In genomic region chr15:78876991-78877809, GRCm38 (mm10) we compare ENCODE assay signal across 8 mouse cellular contexts. TPM values are rescaled to one million over a fixed set of nuclear protein-coding genes. Genes with fewer than 3 reads are reported as not detected.
DNase-seq lines count a peak whose midpoint lies in the region; ATAC-seq lines count a peak whose summit lies in the region.

Gene Gga1 (plus strand): TSS chr15:78877190.

- no peaks in the 10 kb centered on the region for H3K9me3 ChIP-seq in heart, embryonic 13.5 days
- no peaks in the 10 kb centered on the region for H3K9me3 ChIP-seq in liver, embryonic 12.5 days (replicated peaks)
- no peaks in the 10 kb centered on the region for H3K9me3 ChIP-seq in stomach, embryonic 15.5 days

- WGBS in heart, embryonic 13.5 days, result under 1% methylated on average over 84 of the region's 95 CpGs
- under 1% methylated on average over 80 of the region's 95 CpGs for WGBS in liver, embryonic 12.5 days (ENCODE audit: insufficient replicate concordance)
- WGBS in stomach, embryonic 15.5 days, result under 1% methylated on average over 66 of the region's 95 CpGs

- H3K36me3 ChIP-seq in heart, embryonic 13.5 days, result peaks cover 25% of the 10 kb centered on the region
- peaks cover 28% of the 10 kb centered on the region for H3K36me3 ChIP-seq in liver, embryonic 12.5 days
- H3K36me3 ChIP-seq in stomach, embryonic 15.5 days, result peaks cover 18% of the 10 kb centered on the region

- DNase-seq in CD4-positive, CD25-positive, alpha-beta regulatory T cell, adult 2 months (ENCODE audit: low read depth, low spot score), result peak; percentile 97
- peak; percentile 95 for DNase-seq in fat pad, adult 2 months (ENCODE audit: extremely low read depth, low read depth, low spot score)
- peak; percentile 97 for DNase-seq in kidney, postnatal 10 days
- peak; percentile 96 for DNase-seq in natural killer cell, adult 2 months (ENCODE audit: low spot score in 2 of 2)

- peak within 1 kb of the TSS; percentile 69 for H3K4me3 ChIP-seq in brown adipose tissue, adult 24 weeks (ENCODE audit: insufficient read depth, low read depth, low read length)
- H3K4me3 ChIP-seq in heart, embryonic 13.5 days, result peak within 1 kb of the TSS; percentile 71
- H3K4me3 ChIP-seq in liver, embryonic 12.5 days, result peak within 1 kb of the TSS; percentile 92
- peak within 1 kb of the TSS; percentile 81 for H3K4me3 ChIP-seq in stomach, embryonic 15.5 days (replicated peaks)

- H3K27ac ChIP-seq in brown adipose tissue, adult 24 weeks (replicated peaks; ENCODE audit: low read depth, low read length), result peak within 1 kb of the TSS; percentile 99
- peak within 1 kb of the TSS; percentile 99 for H3K27ac ChIP-seq in heart, embryonic 13.5 days (replicated peaks)
- peak within 1 kb of the TSS; percentile 96 for H3K27ac ChIP-seq in liver, embryonic 12.5 days
- H3K27ac ChIP-seq in stomach, embryonic 15.5 days, result peak within 1 kb of the TSS; percentile 99

- peak within 1 kb of the TSS; percentile 78 for H3K4me2 ChIP-seq in heart, embryonic 13.5 days
- H3K4me2 ChIP-seq in liver, embryonic 12.5 days, result peak within 1 kb of the TSS; percentile 96
- peak within 1 kb of the TSS; percentile 71 for H3K4me2 ChIP-seq in stomach, embryonic 15.5 days

- H3K27me3 ChIP-seq in heart, embryonic 13.5 days (replicated peaks), result no peaks in the 10 kb centered on the region
- no peaks in the 10 kb centered on the region for H3K27me3 ChIP-seq in liver, embryonic 12.5 days (replicated peaks)
- H3K27me3 ChIP-seq in stomach, embryonic 15.5 days (replicated peaks), result no peaks in the 10 kb centered on the region

- H3K9ac ChIP-seq in heart, embryonic 13.5 days, result peak within 1 kb of the TSS; percentile 98
- peak within 1 kb of the TSS; percentile 91 for H3K9ac ChIP-seq in liver, embryonic 12.5 days
- peak within 1 kb of the TSS; percentile 84 for H3K9ac ChIP-seq in stomach, embryonic 15.5 days

- peak; percentile 88 for ATAC-seq in heart, embryonic 13.5 days (ENCODE audit: extremely low read depth, insufficient number of reproducible peaks, low FRiP score, low TSS enrichment)
- ATAC-seq in liver, embryonic 12.5 days, result peak; percentile 87
- ATAC-seq in stomach, embryonic 15.5 days (ENCODE audit: insufficient read depth, low FRiP score, low read depth), result peak; percentile 88

- H3K4me1 ChIP-seq in brown adipose tissue, adult 24 weeks (ENCODE audit: control insufficient read depth, insufficient read depth, insufficient read length, low read length), result peaks cover 5% of the 10 kb centered on the region
- H3K4me1 ChIP-seq in heart, embryonic 13.5 days, result peaks cover 48% of the 10 kb centered on the region
- peaks cover 49% of the 10 kb centered on the region for H3K4me1 ChIP-seq in liver, embryonic 12.5 days
- H3K4me1 ChIP-seq in stomach, embryonic 15.5 days, result peaks cover 34% of the 10 kb centered on the region

RNA-seq across cellular contexts. Expression of gene Gga1, which starts in this region (rescaled TPM):
- polyA plus RNA-seq in brown adipose tissue, adult 24 weeks (2012; ENCODE audit: insufficient read depth, insufficient read length, missing spikeins), result 23.7 and 29.1 TPM in 2 replicates
- 44.3 and 46.2 TPM in 2 replicates for polyA plus RNA-seq in heart, embryonic 13.5 days (2015; fragmentation: Nextera tagmentation; extraction: Ambion mirVana)
- polyA plus RNA-seq in liver, embryonic 12.5 days (2016; fragmentation: Nextera tagmentation; extraction: Ambion mirVana), result 32.2 and 33.5 TPM in 2 replicates
- polyA plus RNA-seq in stomach, embryonic 15.5 days (2015; fragmentation: Nextera tagmentation; extraction: Ambion mirVana), result 47.1 TPM in 2 replicates

Comparison
In these comparisons a context has a peak if more than half of its experiments do, and no peak if none do; other contexts are left out.
1. Peak in every context shown above with its lines: DNase-seq, ATAC-seq, H3K4me3 ChIP-seq and H3K27ac ChIP-seq.